Mouse (Mus musculus) embryonic facial prominence, embryonic 10.5 days (tissue): ENCODE measurements around the gene Ccin. TPM values are rescaled to one million over a fixed set of nuclear protein-coding genes. Genes with fewer than 3 reads are reported as not detected.

Experiments
- DNase-seq: peaks from one replicate; pipeline ENCODE4 v3.0.0-alpha.2; 2017; ENCODE audit warnings: low spot score
- H3K27ac ChIP-seq: fragments of 300-500 bp; sonication (generic); replicated peaks from 2 replicates; pipeline ENCODE4 v1.5.1; 2016; ENCODE audit warnings: mild to moderate bottlenecking
- H3K27me3 ChIP-seq: fragments of 300-500 bp; sonication (generic); replicated peaks from 2 replicates; pipeline ENCODE4 v1.6.1; 2016; ENCODE audit warnings: low read depth, mild to moderate bottlenecking; ENCODE audit not compliant: poor library complexity, severe bottlenecking
- H3K36me3 ChIP-seq: fragments of 300-500 bp; sonication (generic); replicated peaks from 2 replicates; pipeline ENCODE4 v1.6.1; 2016; ENCODE audit warnings: mild to moderate bottlenecking, moderate library complexity
- H3K4me1 ChIP-seq: fragments of 300-500 bp; sonication (generic); 2 replicates; pipeline ENCODE4 v1.6.1; 2016
- H3K4me3 ChIP-seq: fragments of 300-500 bp; sonication (generic); 2 replicates; pipeline ENCODE4 v1.5.1; 2016; ENCODE audit warnings: mild to moderate bottlenecking, moderate library complexity
- H3K9me3 ChIP-seq: fragments of 300-500 bp; sonication (generic); 2 replicates; pipeline ENCODE4 v1.6.1; 2016; ENCODE audit warnings: mild to moderate bottlenecking
- WGBS: fragments of 180-500 bp; shearing (Covaris S2); methylation state at CpG from one replicate; pipeline ENCODE4 v1.1.7; 2016; 5-methylcytosine and 5-hydroxymethylcytosine counted together
- polyA plus RNA-seq: library from polyadenylated mRNA; unstranded; fragments of >200 nt; fragmentation: Nextera tagmentation; extraction: Ambion mirVana; gene quantifications from 2 replicates; pipeline ENCODE4 v1.2.1, GENCODE M21; 2016

Ccin gene
- polyA plus RNA-seq, 1 experiment from 2014 or later: not detected

- 94% methylated on average over 6 of the region's 6 CpGs for WGBS
- Histone ChIP-seq H3K27me3 (peaks cover 41% of the 10 kb centered on the region), H3K27ac (no peak overlapping the region)
Measured at GRCm38 (mm10) chr4:44024241-44024640, 41.0 kb downstream of the Ccin start.

GRCm38 (mm10) chr4:44025570-44025969, 42.3 kb downstream of the Ccin start:
- H3K36me3 ChIP-seq: peaks cover 100% of the 10 kb centered on the region
- H3K27ac ChIP-seq: no peak overlapping the region
- no peak for DNase-seq
- no peaks in the 10 kb centered on the region for H3K9me3 ChIP-seq
- H3K27me3 ChIP-seq: peaks cover 54% of the 10 kb centered on the region
- no peak overlapping the region for H3K4me3 ChIP-seq
- 91% methylated on average over 6 of the region's 6 CpGs for WGBS
- peaks cover 14% of the 10 kb centered on the region for H3K4me1 ChIP-seq

More at GRCm38 (mm10) chr4:44024241-44024640, 41.0 kb downstream of the Ccin start:
- no peaks in the 10 kb centered on the region for H3K9me3 ChIP-seq
- no peak for DNase-seq
- H3K4me1 ChIP-seq: peaks cover 14% of the 10 kb centered on the region
- peaks cover 100% of the 10 kb centered on the region for H3K36me3 ChIP-seq
- no peak overlapping the region for H3K4me3 ChIP-seq

GRCm38 (mm10) chr4:44028303-44029135, 45.2 kb downstream of the Ccin start:
- peaks cover 76% of the 10 kb centered on the region for H3K27me3 ChIP-seq
- peaks cover 14% of the 10 kb centered on the region for H3K4me1 ChIP-seq
- no peak overlapping the region; the same call in 1 of the 2 replicates for H3K4me3 ChIP-seq
- 37% methylated on average over 16 of the region's 16 CpGs for WGBS
- peak; percentile 52 for DNase-seq
- no peaks in the 10 kb centered on the region for H3K9me3 ChIP-seq
- H3K36me3 ChIP-seq: peaks cover 100% of the 10 kb centered on the region
- 0 out of 2 replicates have a peak overlapping the region, but pooled peaks have one; percentile 25 for H3K27ac ChIP-seq

GRCm38 (mm10) chr4:44029661-44030066, 46.4 kb downstream of the Ccin start:
- WGBS: 93% methylated on average over 15 of the region's 15 CpGs
- Histone ChIP-seq H3K9me3 (no peaks in the 10 kb centered on the region), H3K27me3 (peaks cover 70% of the 10 kb centered on the region), H3K4me3 (no peak overlapping the region), H3K36me3 (peaks cover 96% of the 10 kb centered on the region), H3K27ac (no peak overlapping the region), H3K4me1 (peaks cover 14% of the 10 kb centered on the region)
- DNase-seq: no peak

GRCm38 (mm10) chr4:44031521-44031920, 48.2 kb downstream of the Ccin start:
- H3K4me1 ChIP-seq: peaks cover 14% of the 10 kb centered on the region
- H3K4me3 ChIP-seq: no peak overlapping the region
- no peaks in the 10 kb centered on the region for H3K9me3 ChIP-seq
- WGBS: 93% methylated on average over 5 of the region's 5 CpGs
- H3K36me3 ChIP-seq: peaks cover 88% of the 10 kb centered on the region
- DNase-seq: no peak
- H3K27me3 ChIP-seq: peaks cover 55% of the 10 kb centered on the region
- H3K27ac ChIP-seq: no peak overlapping the region

Other genes starting within 250 kb of the Ccin start
- gene Olfr159, start 212.5 kb upstream of the Ccin start, polyA plus RNA-seq: not detected in 2 replicates
- gene Olfr156, start 159.6 kb upstream of the Ccin start, polyA plus RNA-seq: not detected in 2 replicates
- gene Olfr157, start 143.3 kb upstream of the Ccin start, polyA plus RNA-seq: not detected in 2 replicates
- not detected in 2 replicates for gene Olfr155, start 131.9 kb upstream of the Ccin start, polyA plus RNA-seq
- 17.4 and 19.3 TPM in 2 replicates for gene Reck, start 108.0 kb upstream of the Ccin start, polyA plus RNA-seq
- 55.8 and 75.8 TPM in 2 replicates for gene Glipr2, start 26.1 kb upstream of the Ccin start, polyA plus RNA-seq
- 212 and 222 TPM in 2 replicates for gene Clta, start 21.0 kb downstream of the Ccin start, polyA plus RNA-seq
- 20.5 and 20.8 TPM in 2 replicates for gene Gne, start 100.7 kb downstream of the Ccin start, polyA plus RNA-seq